Comparison of ENCODE assay signal across 26 mouse cellular contexts in genomic region chr2:91160591-91160990, GRCm38 (mm10). TPM values are rescaled to one million over a fixed set of nuclear protein-coding genes. Genes with fewer than 3 reads are reported as not detected.
DNase-seq lines count a peak whose midpoint lies in the region; ATAC-seq and TF ChIP-seq lines count a peak whose summit lies in the region.
"Had no signal": no experiment of that assay in that cellular context is flagged by ENCODE, and none has a peak within 500 bp of the region (broad histone marks: within the 10 kb centered on the region; RNA-seq: fewer than 3 reads in every experiment).

No protein-coding gene starts in this region.

- no peak overlapping the region for H3K4me2 ChIP-seq in heart, embryonic 16.5 days (ENCODE audit: low read depth, low read length)
- no peak overlapping the region for H3K4me2 ChIP-seq in lung, postnatal 0 days (replicated peaks; ENCODE audit: low read depth, low read length)
- H3K4me2 ChIP-seq in intestine, postnatal 0 days (replicated peaks; ENCODE audit: low read depth) = no peak overlapping the region
- H3K4me2 ChIP-seq: hindbrain, embryonic 14.5 days; limb, embryonic 12.5 days; liver, embryonic 13.5 days; neural tube, embryonic 13.5 days had no signal

- no peaks in the 10 kb centered on the region for H3K79me2 ChIP-seq in liver, adult 2 months (ENCODE audit: control insufficient read depth, insufficient read depth, low read length)

- TF ChIP-seq POLR2A in liver, adult 2 months (IDR thresholded peaks at IDR 0.05; ENCODE audit: extremely low read depth, insufficient read depth, low read length) = no peak

- WGBS in heart, embryonic 16.5 days = 32% methylated on average over 6 of the region's 6 CpGs
- 12% methylated on average over 6 of the region's 6 CpGs for WGBS in liver, adult 2 months
- 38% methylated on average over 6 of the region's 6 CpGs for WGBS in lung, postnatal 0 days
- WGBS in intestine, postnatal 0 days = 80% methylated on average over 6 of the region's 6 CpGs

- TF ChIP-seq EP300 in lung, postnatal 0 days (IDR thresholded peaks at IDR 0.05) = no peak

- no peak overlapping the region for H3K9ac ChIP-seq in heart, embryonic 16.5 days (ENCODE audit: low read length)
- H3K9ac ChIP-seq in liver, adult 2 months (ENCODE audit: low read depth, low read length) = no peak overlapping the region
- no peak overlapping the region for H3K9ac ChIP-seq in lung, postnatal 0 days (replicated peaks; ENCODE audit: low read depth)
- no peak overlapping the region for H3K9ac ChIP-seq in intestine, postnatal 0 days (ENCODE audit: low read depth, low read length)
- H3K9ac ChIP-seq: hindbrain, embryonic 14.5 days; limb, embryonic 12.5 days; liver, embryonic 13.5 days; neural tube, embryonic 13.5 days had no signal

- peaks cover 19% of the 10 kb centered on the region for H3K4me1 ChIP-seq in heart, embryonic 16.5 days (ENCODE audit: control insufficient read depth, insufficient read depth, low read length)
- H3K4me1 ChIP-seq in liver, adult 2 months (ENCODE audit: control insufficient read depth, insufficient read depth, low read length) = peaks cover 15% of the 10 kb centered on the region
- H3K4me1 ChIP-seq in lung, postnatal 0 days (ENCODE audit: insufficient read depth, low read depth, low read length) = no peaks in the 10 kb centered on the region
- no peaks in the 10 kb centered on the region for H3K4me1 ChIP-seq in intestine, postnatal 0 days (replicated peaks; ENCODE audit: control insufficient read depth, insufficient read depth, low read length)
- H3K4me1 ChIP-seq: forebrain, embryonic 10.5 days; limb, embryonic 12.5 days; neural tube, embryonic 13.5 days had no signal

- H3K9me3 ChIP-seq in heart, embryonic 16.5 days (replicated peaks; ENCODE audit: control insufficient read depth, low read length) = no peaks in the 10 kb centered on the region
- no peaks in the 10 kb centered on the region for H3K9me3 ChIP-seq in lung, postnatal 0 days (ENCODE audit: low read length)
- no peaks in the 10 kb centered on the region for H3K9me3 ChIP-seq in intestine, postnatal 0 days (ENCODE audit: control insufficient read depth)
- H3K9me3 ChIP-seq: forebrain, embryonic 10.5 days; limb, embryonic 12.5 days; liver, embryonic 13.5 days; neural tube, embryonic 13.5 days had no signal

- no peaks in the 10 kb centered on the region for H3K27me3 ChIP-seq in heart, embryonic 16.5 days (ENCODE audit: control insufficient read depth, insufficient read depth, low read length)
- H3K27me3 ChIP-seq in liver, adult 2 months (ENCODE audit: control insufficient read depth, insufficient read depth, low read length) = no peaks in the 10 kb centered on the region
- H3K27me3 ChIP-seq in lung, postnatal 0 days (replicated peaks; ENCODE audit: insufficient read depth, low read length) = no peaks in the 10 kb centered on the region
- no peaks in the 10 kb centered on the region for H3K27me3 ChIP-seq in intestine, postnatal 0 days (replicated peaks; ENCODE audit: control insufficient read depth, insufficient read depth, low read length)
- H3K27me3 ChIP-seq: limb, embryonic 12.5 days; liver, embryonic 13.5 days; neural tube, embryonic 13.5 days had no signal

- no peak overlapping the region for H3K4me3 ChIP-seq in heart, embryonic 16.5 days (ENCODE audit: low read length)
- H3K4me3 ChIP-seq in liver, adult 2 months (ENCODE audit: insufficient read depth, low read depth, low read length) = no peak overlapping the region
- H3K4me3 ChIP-seq in lung, postnatal 0 days (ENCODE audit: low read depth, low read length) = no peak overlapping the region
- no peak overlapping the region for H3K4me3 ChIP-seq in intestine, postnatal 0 days (ENCODE audit: low read depth, low read length)
- H3K4me3 ChIP-seq: forebrain, embryonic 10.5 days; limb, embryonic 12.5 days; liver, embryonic 13.5 days; myocyte; neural tube, embryonic 13.5 days had no signal

- no peak for ATAC-seq in heart, embryonic 16.5 days (replicated peaks; ENCODE audit: extremely low read depth, insufficient read depth, low FRiP score)
- ATAC-seq in lung, postnatal 0 days = no peak
- ATAC-seq in intestine, postnatal 0 days = no peak
- ATAC-seq: forebrain, embryonic 16.5 days; inflammation-experienced regulatory T-cells, adult 6 months; midbrain, embryonic 16.5 days had no signal

- intact Hi-C loops in heart, postnatal 14 days (cut with DNase I) = no loop called here

- no peak for DNase-seq in heart, postnatal 14 days
- DNase-seq in liver, adult 2 months (ENCODE audit: extremely low read depth, low read depth, low spot score) = peak; percentile 76
- DNase-seq in liver = no peak
- DNase-seq in lung, postnatal 0 days (ENCODE audit: low spot score) = no peak
- peak; percentile 28 for DNase-seq in lung, postnatal 14 days
- DNase-seq: adrenal gland, postnatal 10 days; cerebellum, adult 18-20 months; cerebellum, postnatal 14 days; gastrocnemius, postnatal 10 days; layer of hippocampus, postnatal 36 days; liver, embryonic 13.5 days; thymus, adult 18-20 months; thymus, postnatal 4 days had no signal

- TF ChIP-seq CTCF in liver, adult 2 months (IDR thresholded peaks at IDR 0.05; ENCODE audit: low read depth, low read length) = no peak
- no peak for TF ChIP-seq CTCF in lung, postnatal 0 days (IDR thresholded peaks at IDR 0.05)
- TF ChIP-seq CTCF in intestine, postnatal 0 days (IDR thresholded peaks at IDR 0.05; ENCODE audit: low read depth) = no peak

- H3K27ac ChIP-seq in heart, embryonic 16.5 days (ENCODE audit: low read length) = peak overlapping the region; percentile 19; the same call in 1 of the 2 replicates
- peak overlapping the region; percentile 85 for H3K27ac ChIP-seq in liver, adult 2 months (replicated peaks; ENCODE audit: insufficient read depth, low read depth, low read length)
- peak overlapping the region; percentile 39; the same call in 1 of the 2 replicates for H3K27ac ChIP-seq in lung, postnatal 0 days (ENCODE audit: low read length)
- H3K27ac ChIP-seq in intestine, postnatal 0 days (ENCODE audit: low read depth, low read length) = no peak overlapping the region
- H3K27ac ChIP-seq: forebrain, embryonic 10.5 days; hindbrain, embryonic 14.5 days; kidney, postnatal 0 days; limb, embryonic 12.5 days; liver, embryonic 13.5 days; macrophage; neural tube, embryonic 13.5 days had no signal

- H3K36me3 ChIP-seq in heart, embryonic 16.5 days (ENCODE audit: control insufficient read depth, insufficient read depth) = peaks cover 7% of the 10 kb centered on the region; the same call in 1 of the 2 replicates
- H3K36me3 ChIP-seq in liver, adult 2 months (ENCODE audit: control insufficient read depth, insufficient read depth, low read length) = peaks cover 30% of the 10 kb centered on the region
- peaks cover 26% of the 10 kb centered on the region for H3K36me3 ChIP-seq in lung, postnatal 0 days (ENCODE audit: insufficient read depth, low read length)
- H3K36me3 ChIP-seq in intestine, postnatal 0 days (ENCODE audit: control insufficient read depth, insufficient read depth) = peaks cover 71% of the 10 kb centered on the region

RNA-seq across cellular contexts. Expression of gene Madd, which starts 23.0 kb away (rescaled TPM):
- polyA plus RNA-seq in heart, embryonic 16.5 days (2015; fragmentation: Nextera tagmentation; extraction: Ambion mirVana) = 5.8 and 6.1 TPM in 2 replicates
- total RNA-seq in heart, postnatal 14 days (2021) = 1 to 10 TPM; 6.6 to 7.7 TPM
- total RNA-seq in liver, adult 2 months (2014; rRNA removed) = 14.1 and 16.5 TPM in 2 replicates
- 10.2 and 15.3 TPM in 2 replicates for polyA plus RNA-seq in liver, adult 2 months (2012; rRNA removed)
- 7.6 and 10.5 TPM in 2 replicates for polyA plus RNA-seq in lung, postnatal 0 days (2015; fragmentation: Nextera tagmentation; extraction: Ambion mirVana)
- 3.1 and 4.7 TPM in 2 replicates for polyA plus RNA-seq in intestine, postnatal 0 days (2015; fragmentation: Nextera tagmentation; extraction: Ambion mirVana)

RNA-seq across cellular contexts. Expression of gene Nr1h3, which starts 42.0 kb away (rescaled TPM):
- polyA plus RNA-seq in heart, embryonic 16.5 days (2015; fragmentation: Nextera tagmentation; extraction: Ambion mirVana) = 4.4 and 4.8 TPM in 2 replicates
- 10 to 100 TPM in 1 of 2 experiments, 1 to 10 TPM in 1; 8.6 to 11.8 TPM for total RNA-seq in heart, postnatal 14 days (2021)
- 146 and 148 TPM in 2 replicates for total RNA-seq in liver, adult 2 months (2014; rRNA removed)
- polyA plus RNA-seq in liver, adult 2 months (2012; rRNA removed) = 190 and 198 TPM in 2 replicates
- polyA plus RNA-seq in lung, postnatal 0 days (2015; fragmentation: Nextera tagmentation; extraction: Ambion mirVana) = 31.0 and 34.4 TPM in 2 replicates
- polyA plus RNA-seq in intestine, postnatal 0 days (2015; fragmentation: Nextera tagmentation; extraction: Ambion mirVana) = 22.7 TPM in 2 replicates

RNA-seq across cellular contexts. Expression of gene Acp2, which starts 42.1 kb away (rescaled TPM):
- 15.0 and 19.2 TPM in 2 replicates for polyA plus RNA-seq in heart, embryonic 16.5 days (2015; fragmentation: Nextera tagmentation; extraction: Ambion mirVana)
- 10 to 100 TPM; 18.1 to 19.7 TPM for total RNA-seq in heart, postnatal 14 days (2021)
- total RNA-seq in liver, adult 2 months (2014; rRNA removed) = 23.9 and 25.5 TPM in 2 replicates
- polyA plus RNA-seq in liver, adult 2 months (2012; rRNA removed) = 35.8 and 45.0 TPM in 2 replicates
- 21.7 and 22.1 TPM in 2 replicates for polyA plus RNA-seq in lung, postnatal 0 days (2015; fragmentation: Nextera tagmentation; extraction: Ambion mirVana)
- polyA plus RNA-seq in intestine, postnatal 0 days (2015; fragmentation: Nextera tagmentation; extraction: Ambion mirVana) = 20.4 and 20.5 TPM in 2 replicates

RNA-seq across cellular contexts. Expression of gene Mybpc3, which starts 42.6 kb away (rescaled TPM):
- polyA plus RNA-seq in heart, embryonic 16.5 days (2015; fragmentation: Nextera tagmentation; extraction: Ambion mirVana) = 1,022 and 1,203 TPM in 2 replicates
- 1,000 to 10,000 TPM; 1,701 to 1,920 TPM for total RNA-seq in heart, postnatal 14 days (2021)
- 0.07 TPM in 1 of 2 replicates, not detected in the other for total RNA-seq in liver, adult 2 months (2014; rRNA removed)
- polyA plus RNA-seq in liver, adult 2 months (2012; rRNA removed) = 0.01 and 0.04 TPM in 2 replicates
- 4.7 and 6.5 TPM in 2 replicates for polyA plus RNA-seq in lung, postnatal 0 days (2015; fragmentation: Nextera tagmentation; extraction: Ambion mirVana)
- not detected in 2 replicates for polyA plus RNA-seq in intestine, postnatal 0 days (2015; fragmentation: Nextera tagmentation; extraction: Ambion mirVana)
- polyA plus RNA-seq: C2C12; forebrain, embryonic 10.5 days; forebrain, embryonic 16.5 days; hindbrain, embryonic 14.5 days; inflammation-experienced regulatory T-cells, adult 6 months had no signal

Comparison
In these comparisons a context has a peak if more than half of its experiments do, and no peak if none do; other contexts are left out.
1. DNase-seq: peak in liver, adult 2 months (single experiment) and lung, postnatal 14 days (single experiment); none in heart, postnatal 14 days (0 of 2), liver (single experiment) and lung, postnatal 0 days (single experiment).